Comparison of ENCODE assay signal across 35 mouse cellular contexts in genomic region chr10:59636048-59636447, GRCm38 (mm10). TPM values are rescaled to one million over a fixed set of nuclear protein-coding genes. Genes with fewer than 3 reads are reported as not detected.
DNase-seq lines count a peak whose midpoint lies in the region; ATAC-seq and TF ChIP-seq lines count a peak whose summit lies in the region.
"Had no signal": no experiment of that assay in that cellular context is flagged by ENCODE, and none has a peak within 500 bp of the region (broad histone marks: within the 10 kb centered on the region; RNA-seq: fewer than 3 reads in every experiment).

No protein-coding gene starts in this region.

- DNase-seq in heart, adult 11 months = peak; percentile 23
- no peak for DNase-seq in heart, postnatal 25 days (ENCODE audit: low spot score)
- DNase-seq in CH12.LX (ENCODE audit: extremely low read depth) (no peak), MN1 (ENCODE audit: low spot score) (peak; percentile 53)
- no peak for DNase-seq in ovary, postnatal 14 days (ENCODE audit: low spot score)
- DNase-seq in right cerebral cortex, postnatal 4 days = no peak
- DNase-seq: adrenal gland, adult 8-10 months; cerebellum, adult 11 months; cerebellum, adult 9-10 months; cerebellum, postnatal 36 days; heart, postnatal 4 days; kidney, adult 9 months; layer of hippocampus, adult 9-11 months; lung, postnatal 14 days; thymus, postnatal 14 days had no signal

- no peak for TF ChIP-seq RAD21 in CH12.LX (IDR thresholded peaks at IDR 0.05; ENCODE audit: low read depth, low read length)

- no peak overlapping the region for H3K4me2 ChIP-seq in CH12.LX (ENCODE audit: insufficient read depth, low read depth, poor library complexity, severe bottlenecking)
- no peak overlapping the region for H3K4me2 ChIP-seq in stomach, embryonic 16.5 days (ENCODE audit: low read depth, low read length)
- H3K4me2 ChIP-seq: heart, embryonic 11.5 days; hindbrain, embryonic 13.5 days; liver, embryonic 15.5 days; neural tube, embryonic 13.5 days had no signal

- no peak overlapping the region for H3K27ac ChIP-seq in CH12.LX (ENCODE audit: insufficient read depth, low read depth)
- H3K27ac ChIP-seq in stomach, embryonic 16.5 days (ENCODE audit: low read length) = peak overlapping the region; percentile 0; the same call in 1 of the 2 replicates
- H3K27ac ChIP-seq: hindbrain, embryonic 13.5 days; liver, embryonic 15.5 days; neural tube, embryonic 13.5 days had no signal

- 0 out of 2 replicates have a peak, but pooled peaks cover 5% of the 10 kb centered on the region for H3K79me2 ChIP-seq in CH12.LX (replicated peaks; ENCODE audit: control insufficient read depth, extremely low read depth, insufficient read depth, poor library complexity, severe bottlenecking)

- peak overlapping the region in 1 of 3 experiments; percentile 92 for H3K4me3 ChIP-seq in CH12.LX (replicated peaks in 1 of 3; ENCODE audit: low read depth in 2 of 3, low read length in 2 of 3, poor library complexity in 1 of 3)
- no peak overlapping the region for H3K4me3 ChIP-seq in stomach, embryonic 16.5 days (replicated peaks; ENCODE audit: low read length)
- H3K4me3 ChIP-seq: embryonic facial prominence, embryonic 12.5 days; forebrain, embryonic 10.5 days; hindbrain, embryonic 13.5 days; liver, embryonic 15.5 days; neural tube, embryonic 13.5 days had no signal

- peaks cover 0 to 21% of the 10 kb centered on the region in 2 experiments; a peak in 2 of 4 replicates for H3K4me1 ChIP-seq in CH12.LX (ENCODE audit: control insufficient read depth in 1 of 2, insufficient read depth in 2 of 2)
- no peaks in the 10 kb centered on the region; the same call in 1 of the 2 replicates for H3K4me1 ChIP-seq in stomach, embryonic 16.5 days (ENCODE audit: control insufficient read depth, insufficient read depth, low read length)
- H3K4me1 ChIP-seq: hindbrain, embryonic 13.5 days; liver, embryonic 15.5 days; neural tube, embryonic 13.5 days had no signal

- intact Hi-C loops in heart, postnatal 25 days (cut with DNase I) = no loop called here

- no peak for TF ChIP-seq POLR2A in CH12.LX (IDR thresholded peaks at IDR 0.05; ENCODE audit: low read depth, low read length)

- ATAC-seq in stomach, embryonic 16.5 days (ENCODE audit: insufficient read depth, low FRiP score) = no peak
- ATAC-seq: forebrain, embryonic 16.5 days; intestine, postnatal 0 days had no signal

- TF ChIP-seq CTCF in CH12.LX (conservative IDR thresholded peaks at IDR 0.05 in 1 of 2, IDR thresholded peaks at IDR 0.05 in 1 of 2; ENCODE audit: low read depth in 2 of 2, low read length in 2 of 2) = no peak

- no peak overlapping the region for H3K9ac ChIP-seq in CH12.LX (ENCODE audit: insufficient read depth, low read depth)
- H3K9ac ChIP-seq in stomach, embryonic 16.5 days (ENCODE audit: low read length) = no peak overlapping the region
- H3K9ac ChIP-seq: embryonic facial prominence, embryonic 12.5 days; hindbrain, embryonic 13.5 days; liver, embryonic 15.5 days; lung, embryonic 14.5 days; neural tube, embryonic 13.5 days had no signal

- H3K36me3 ChIP-seq in CH12.LX (replicated peaks in 1 of 2; ENCODE audit: control insufficient read depth in 1 of 2, insufficient read depth in 1 of 2, low read length in 1 of 2) = peaks cover 3 to 23% of the 10 kb centered on the region in 2 experiments
- H3K36me3 ChIP-seq in stomach, embryonic 16.5 days (ENCODE audit: control insufficient read depth, insufficient read depth, low read length) = no peaks in the 10 kb centered on the region
- H3K36me3 ChIP-seq: embryonic facial prominence, embryonic 12.5 days; forebrain, embryonic 10.5 days; hindbrain, embryonic 13.5 days; liver, embryonic 15.5 days; neural tube, embryonic 13.5 days had no signal

- no peaks in the 10 kb centered on the region for H3K9me3 ChIP-seq in CH12.LX (replicated peaks; ENCODE audit: low read length)
- H3K9me3 ChIP-seq in stomach, embryonic 16.5 days (replicated peaks; ENCODE audit: control insufficient read depth, low read length) = no peaks in the 10 kb centered on the region
- H3K9me3 ChIP-seq: embryonic facial prominence, embryonic 12.5 days; forebrain, embryonic 10.5 days; hindbrain, embryonic 13.5 days; liver, embryonic 15.5 days; neural tube, embryonic 13.5 days had no signal

- H3K27me3 ChIP-seq in CH12.LX (replicated peaks) = no peaks in the 10 kb centered on the region
- H3K27me3 ChIP-seq in stomach, embryonic 16.5 days (ENCODE audit: control insufficient read depth, insufficient read depth, low read length) = no peaks in the 10 kb centered on the region
- H3K27me3 ChIP-seq: embryonic facial prominence, embryonic 12.5 days; liver, embryonic 15.5 days; neural tube, embryonic 13.5 days had no signal

- 77% methylated on average over 2 of the region's 2 CpGs for WGBS in stomach, embryonic 16.5 days

- in situ Hi-C loops in CH12.LX (cut with MboI; ENCODE audit: low pct_ligation_motif_present, low pct_unique_long_range_greater_than_20kb, low sequenced_read_pairs) = no loop called here

- dilution Hi-C loops in CH12.LX (cut with MboI; ENCODE audit: extremely low pct_ligation_motif_present, extremely low pct_unique_long_range_greater_than_20kb, low sequenced_read_pairs) = no loop called here

- no peak for TF ChIP-seq EP300 in CH12.LX (IDR thresholded peaks at IDR 0.05; ENCODE audit: low read length)

TF ChIP-seq in CH12.LX, 34 proteins besides CTCF, POLR2A, EP300 and RAD21:
- TF ChIP-seq MEF2A (IDR thresholded peaks at IDR 0.05; ENCODE audit: borderline replicate concordance, low read depth, low read length) = no peak
- 0 out of 2 replicates have a peak, but pooled peaks have one; percentile 28 for TF ChIP-seq SIN3A (IDR thresholded peaks at IDR 0.05; ENCODE audit: low read length)

RNA-seq across cellular contexts. Expression of gene Mcu, which starts 19.6 kb away (rescaled TPM):
- 10 to 100 TPM; 21.3 to 22.6 TPM for total RNA-seq in heart, postnatal 25 days (2021)
- total RNA-seq in CH12.LX (2012; rRNA removed) (4.8 and 5.3 TPM in 2 replicates), CH12.LX (2014; rRNA removed) (4.8 and 5.7 TPM in 2 replicates)
- polyA plus RNA-seq in CH12.LX (2012; ENCODE audit: insufficient read length, low read depth) = 3.5 and 4.9 TPM in 2 replicates
- polyA plus RNA-seq in stomach, embryonic 16.5 days (2015; fragmentation: Nextera tagmentation; extraction: Ambion mirVana) = 60.0 and 64.9 TPM in 2 replicates

RNA-seq across cellular contexts. Expression of gene Gm10322, which starts 20.2 kb away (rescaled TPM):
- total RNA-seq in heart, postnatal 25 days (2021) = not detected
- total RNA-seq in CH12.LX (2012; rRNA removed) (0.63 TPM in 1 of 2 replicates, not detected in the other), CH12.LX (2014; rRNA removed) (not detected in 2 replicates)
- not detected in 2 replicates for polyA plus RNA-seq in CH12.LX (2012; ENCODE audit: insufficient read length, low read depth)
- not detected in 2 replicates for polyA plus RNA-seq in stomach, embryonic 16.5 days (2015; fragmentation: Nextera tagmentation; extraction: Ambion mirVana)
- total RNA-seq: adrenal gland, adult 8-10 months; adrenal gland, postnatal 4 days; gastrocnemius, postnatal 14 days; heart, adult 18-20 months; heart, postnatal 4 days; left cerebral cortex, postnatal 14 days; liver, adult 2 months; megakaryocyte progenitor cell, adult 5-6 weeks had no signal
- polyA plus RNA-seq: embryonic facial prominence, embryonic 12.5 days; forebrain, embryonic 10.5 days; forebrain, embryonic 16.5 days; heart, embryonic 11.5 days; heart, embryonic 16.5 days; intestine, postnatal 0 days; limb, embryonic 11.5 days; liver, adult 2 months; liver, embryonic 15.5 days; lung, embryonic 14.5 days; neural tube, embryonic 13.5 days; small intestine, adult 2 months; stomach, embryonic 14.5 days had no signal

Comparison
In these comparisons a context has a peak if more than half of its experiments do, and no peak if none do; other contexts are left out.
1. DNase-seq: peak in heart, adult 11 months (single experiment) and MN1 (single experiment); none in heart, postnatal 25 days (single experiment), CH12.LX (single experiment), ovary, postnatal 14 days (single experiment) and right cerebral cortex, postnatal 4 days (single experiment).